Mouse (Mus musculus) lung, postnatal 0 days (tissue): ENCODE results near the gene Abcg4.

Experiments used
- CTCF ChIP-seq: IDR thresholded peaks from 2 replicates; pipeline ENCODE4 v1.5.1; 2016; ENCODE audit warnings: antibody characterized with exemption, mild to moderate bottlenecking
- EP300 ChIP-seq: IDR thresholded peaks from 2 replicates; pipeline ENCODE4 v1.6.1; 2016; ENCODE audit warnings: antibody characterized with exemption, mild to moderate bottlenecking, control low read depth

DNA sequence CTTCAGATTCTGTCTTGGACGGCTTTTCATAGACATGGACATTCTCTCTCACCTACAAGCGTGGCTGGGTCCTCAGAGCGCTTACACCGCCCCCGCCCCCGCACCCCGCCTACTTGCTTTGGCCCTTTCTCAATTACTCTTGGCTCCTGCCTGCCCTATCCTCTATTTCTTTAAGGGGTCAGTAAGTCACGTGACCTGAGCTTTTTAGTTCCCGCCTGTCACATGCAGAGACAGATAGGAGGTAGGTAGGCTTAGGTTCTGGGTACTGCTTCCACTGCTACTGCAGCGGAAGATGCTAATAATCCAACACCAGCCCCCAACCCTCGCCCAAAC lies 510 bp upstream of the Abcg4 start:
- TF ChIP-seq CTCF (no peak), EP300 (no peak)
